Mouse (Mus musculus) forebrain, embryonic 14.5 days (tissue): Measurements from ENCODE around the gene Nipa2. TPM values are rescaled to one million over a fixed set of nuclear protein-coding genes. Genes with fewer than 3 reads are reported as not detected.
"Not testable (repeated sequence)": the region's sequence is repeated elsewhere in the genome, so short reads cannot be mapped to it uniquely, and the experiment has no call there.

ENCODE experiments used
- ATAC-seq: fragments of 200-750 bp; cut with Nextera tagmentation; 2 replicates; pipeline ENCODE4 v1.8.0; 2017; ENCODE audit warnings: mild to moderate bottlenecking, moderate library complexity
- DNase-seq: peaks from one replicate; pipeline ENCODE4 v3.0.0-alpha.2; 2015; ENCODE audit warnings: low spot score
- H3K27ac ChIP-seq: fragments of 300-500 bp; sonication (generic); 2 replicates; pipeline ENCODE4 v1.5.1; 2014; ENCODE audit warnings: low read depth, mild to moderate bottlenecking, control low read depth, low read length, moderate library complexity
- H3K27me3 ChIP-seq: fragments of 300-500 bp; sonication (generic); replicated peaks from 2 replicates; pipeline ENCODE4 v1.6.1; 2014; ENCODE audit warnings: low read length, control low read depth, mixed read lengths; ENCODE audit not compliant: control insufficient read depth, insufficient read depth
- H3K36me3 ChIP-seq: fragments of 300-500 bp; sonication (generic); 2 replicates; pipeline ENCODE4 v1.6.1; 2014; ENCODE audit warnings: low read length, control low read depth; ENCODE audit not compliant: control insufficient read depth, insufficient read depth
- H3K4me1 ChIP-seq: fragments of 300-500 bp; sonication (generic); 2 replicates; pipeline ENCODE4 v1.6.1; 2014; ENCODE audit warnings: antibody characterized with exemption, low read length, control low read depth; ENCODE audit not compliant: control insufficient read depth, insufficient read depth
- H3K4me2 ChIP-seq: fragments of 300-500 bp; sonication (generic); 2 replicates; pipeline ENCODE4 v1.6.1; 2014; ENCODE audit warnings: mild to moderate bottlenecking, control low read depth, low read length
- H3K4me3 ChIP-seq: fragments of 300-500 bp; sonication (generic); 2 replicates; pipeline ENCODE4 v1.5.1; 2014; ENCODE audit warnings: low read depth, low read length, control low read depth
- H3K9ac ChIP-seq: fragments of 300-500 bp; sonication (generic); 2 replicates; pipeline ENCODE4 v1.6.1; 2014; ENCODE audit warnings: mild to moderate bottlenecking, low read length, control low read depth, moderate library complexity
- H3K9me3 ChIP-seq: fragments of 300-500 bp; sonication (generic); replicated peaks from 2 replicates; pipeline ENCODE4 v1.6.1; 2016; ENCODE audit warnings: low read length, control low read depth, mixed read lengths; ENCODE audit not compliant: control insufficient read depth
- WGBS: fragments of 180-500 bp; shearing (Covaris S2); extraction: QIAGEN DNeasy Blood & Tissue Kit; methylation state at CpG from one replicate; pipeline ENCODE4 v1.1.7; 2014; 5-methylcytosine and 5-hydroxymethylcytosine counted together
- polyA plus RNA-seq: library from polyadenylated mRNA; unstranded; fragments of >200 nt; fragmentation: Nextera tagmentation; extraction: Ambion mirVana; gene quantifications from 2 replicates; pipeline ENCODE4 v1.2.1, GENCODE M21; 2014

The Nipa2 gene
- polyA plus RNA-seq, 1 experiment from 2014 or later: 50.8 TPM

- Histone ChIP-seq H3K4me1 (peaks cover 9% of the 10 kb centered on the region; the same call in 1 of the 2 replicates), H3K27ac (no peak overlapping the region), H3K27me3 (no peaks in the 10 kb centered on the region), H3K4me2 (no peak overlapping the region), H3K4me3 (no peak overlapping the region), H3K9me3 (no peaks in the 10 kb centered on the region), H3K9ac (no peak overlapping the region), H3K36me3 (no peaks in the 10 kb centered on the region)
- ATAC-seq (no peak), DNase-seq (no peak)
- 96% methylated on average over 3 of the region's 3 CpGs for WGBS
Observed at GRCm38 (mm10) chr7:55959801-55960200, 2.5 kb downstream of the Nipa2 start.

GRCm38 (mm10) chr7:55957916-55958315 is 4.4 kb downstream of the Nipa2 start:
- Histone ChIP-seq H3K27ac (no peak overlapping the region), H3K4me1 (peaks cover 5% of the 10 kb centered on the region; the same call in 1 of the 2 replicates), H3K9ac (no peak overlapping the region), H3K27me3 (no peaks in the 10 kb centered on the region), H3K9me3 (0 out of 2 replicates have a peak, but pooled peaks cover 6% of the 10 kb centered on the region), H3K4me3 (no peak overlapping the region), H3K4me2 (no peak overlapping the region), H3K36me3 (peaks cover 8% of the 10 kb centered on the region; the same call in 1 of the 2 replicates)
- ATAC-seq: no peak
- DNase-seq: no peak
- WGBS: 96% methylated on average over 4 of the region's 4 CpGs

GRCm38 (mm10) chr7:55957178-55957577 is 5.1 kb downstream of the Nipa2 start:
- Histone ChIP-seq H3K4me1 (0 out of 2 replicates have a peak, but pooled peaks cover 2% of the 10 kb centered on the region), H3K27me3 (no peaks in the 10 kb centered on the region), H3K27ac (no peak overlapping the region), H3K4me2 (no peak overlapping the region), H3K36me3 (peaks cover 8% of the 10 kb centered on the region; the same call in 1 of the 2 replicates), H3K4me3 (no peak overlapping the region), H3K9ac (no peak overlapping the region), H3K9me3 (0 out of 2 replicates have a peak, but pooled peaks cover 6% of the 10 kb centered on the region)
- DNase-seq (no peak), ATAC-seq (no peak)
- WGBS: 93% methylated on average over 3 of the region's 3 CpGs

DNA sequence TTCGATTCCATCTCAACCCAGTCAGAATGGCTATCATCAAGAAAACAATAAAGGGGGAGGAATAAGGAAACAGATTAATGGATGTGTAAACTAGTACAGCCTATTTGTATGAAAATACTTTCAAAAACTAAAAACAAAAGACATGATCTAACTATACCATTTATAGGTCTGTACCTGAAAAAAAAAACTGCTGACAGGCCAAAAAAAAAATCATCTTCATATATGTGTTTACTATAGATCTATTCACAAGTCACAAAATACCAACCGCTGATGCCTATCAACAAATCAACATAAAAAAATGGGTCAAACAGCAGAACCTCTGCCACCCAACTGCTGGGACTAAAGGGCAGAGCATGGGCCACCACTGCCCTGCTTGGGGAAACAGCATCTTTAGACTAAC is 6.2 kb downstream of the Nipa2 start:
- ATAC-seq (no peak), DNase-seq (no peak)
- Histone ChIP-seq H3K4me2 (no peak overlapping the region), H3K9me3 (0 out of 2 replicates have a peak, but pooled peaks cover 6% of the 10 kb centered on the region), H3K27me3 (no peaks in the 10 kb centered on the region), H3K4me3 (no peak overlapping the region), H3K36me3 (peaks cover 8% of the 10 kb centered on the region; the same call in 1 of the 2 replicates), H3K4me1 (0 out of 2 replicates have a peak, but pooled peaks cover 1% of the 10 kb centered on the region), H3K9ac (no peak overlapping the region), H3K27ac (no peak overlapping the region)
- 97% methylated on average over 2 of the region's 2 CpGs for WGBS

GRCm38 (mm10) chr7:55938341-55938740 is 23.9 kb downstream of the Nipa2 start:
- Histone ChIP-seq H3K27me3 (no peaks in the 10 kb centered on the region), H3K4me2 (no peak overlapping the region), H3K4me3 (no peak overlapping the region), H3K4me1 (no peaks in the 10 kb centered on the region), H3K9me3 (no peaks in the 10 kb centered on the region), H3K27ac (no peak overlapping the region), H3K9ac (no peak overlapping the region), H3K36me3 (no peaks in the 10 kb centered on the region; the same call in 1 of the 2 replicates)
- ATAC-seq (no peak), DNase-seq (no peak)
- WGBS: 89% methylated on average over 4 of the region's 4 CpGs

DNA sequence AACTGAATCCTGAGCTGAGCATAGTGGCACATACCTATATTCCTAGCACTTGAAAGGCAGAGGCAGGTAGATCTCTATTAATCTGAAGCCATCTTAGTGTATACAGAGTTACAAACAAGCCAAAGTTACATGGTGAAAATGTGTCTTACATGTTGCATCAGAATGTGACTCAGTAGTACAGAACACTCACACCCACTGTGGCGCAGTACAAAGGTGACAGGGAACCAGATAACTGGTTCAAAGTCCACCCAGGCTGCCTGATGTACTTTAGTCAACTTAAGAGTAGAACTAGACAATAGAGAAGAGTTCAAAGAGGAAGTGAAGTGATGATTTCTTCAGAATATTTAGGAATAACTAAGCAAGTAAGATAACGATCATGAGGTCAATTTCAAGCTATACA is 27.3 kb downstream of the Nipa2 start:
- no peaks in the 10 kb centered on the region for H3K27me3 ChIP-seq
- DNase-seq (no peak), ATAC-seq (no peak)
- H3K4me1 ChIP-seq: no peaks in the 10 kb centered on the region
- H3K9me3 ChIP-seq: no peaks in the 10 kb centered on the region
- no peak overlapping the region for H3K4me3 ChIP-seq
- no peak overlapping the region for H3K9ac ChIP-seq
- WGBS: 94% methylated on average over 2 of the region's 2 CpGs
- H3K27ac ChIP-seq: no peak overlapping the region
- peaks cover 13% of the 10 kb centered on the region for H3K36me3 ChIP-seq
- no peak overlapping the region for H3K4me2 ChIP-seq

DNA sequence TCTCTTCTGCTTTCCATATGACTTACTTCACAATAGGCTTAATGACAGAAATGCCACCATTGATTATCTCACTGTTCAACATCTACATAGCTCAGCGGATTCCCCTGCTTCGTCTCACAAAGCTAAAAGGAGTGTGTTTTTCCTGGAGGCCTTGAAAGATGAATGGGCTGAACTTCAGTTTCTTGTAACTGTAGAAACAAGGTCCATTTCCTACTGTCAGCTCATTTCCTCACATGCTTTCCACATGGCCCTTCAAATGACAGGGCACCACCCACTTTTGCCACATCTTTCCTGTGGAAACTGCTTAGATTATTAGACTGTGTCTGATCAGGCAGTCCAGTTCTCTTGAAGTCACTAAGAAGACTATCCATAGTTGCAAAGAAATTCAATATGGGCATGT is 33.6 kb downstream of the Nipa2 start:
- no peak for DNase-seq
- Histone ChIP-seq H3K4me3 (no peak overlapping the region), H3K9ac (no peak overlapping the region), H3K27me3 (no peaks in the 10 kb centered on the region), H3K36me3 (peaks cover 55% of the 10 kb centered on the region), H3K4me2 (no peak overlapping the region), H3K9me3 (no peaks in the 10 kb centered on the region), H3K27ac (no peak overlapping the region), H3K4me1 (no peaks in the 10 kb centered on the region)
- ATAC-seq: no peak
- WGBS: 79% methylated on average over 2 of the region's 2 CpGs

- no peaks in the 10 kb centered on the region for H3K9me3 ChIP-seq
- WGBS: 95% methylated on average over 4 of the region's 4 CpGs
- H3K4me3 ChIP-seq: no peak overlapping the region
- DNase-seq (no peak), ATAC-seq (no peak)
- H3K27me3 ChIP-seq: no peaks in the 10 kb centered on the region
- H3K4me1 ChIP-seq: no peaks in the 10 kb centered on the region
- no peak overlapping the region for H3K4me2 ChIP-seq
- H3K36me3 ChIP-seq: peaks cover 68% of the 10 kb centered on the region
- no peak overlapping the region for H3K27ac ChIP-seq
- H3K9ac ChIP-seq: no peak overlapping the region
Observed at GRCm38 (mm10) chr7:55927262-55927661, 35.0 kb downstream of the Nipa2 start.

- H3K27ac ChIP-seq, H3K9me3 ChIP-seq, DNase-seq, H3K27me3 ChIP-seq, H3K4me1 ChIP-seq, H3K4me2 ChIP-seq, H3K9ac ChIP-seq, H3K4me3 ChIP-seq, ATAC-seq: not testable (repeated sequence)
- peaks cover 79% of the 10 kb centered on the region for H3K36me3 ChIP-seq
- WGBS: 97% methylated on average over 11 of the region's 11 CpGs
Observed at GRCm38 (mm10) chr7:55918365-55918764, 43.9 kb downstream of the Nipa2 start.
